Mouse (Mus musculus) heart, embryonic 11.5 days (tissue): ENCODE data around the gene Tnfaip8l1. TPM values are rescaled to one million over a fixed set of nuclear protein-coding genes. Genes with fewer than 3 reads are reported as not detected.

Experiments used
- ATAC-seq: fragments of 200-750 bp; cut with Nextera tagmentation; replicated peaks from 2 replicates; pipeline ENCODE4 v1.8.0; 2017; ENCODE audit warnings: moderate library complexity; ENCODE audit not compliant: insufficient number of reproducible peaks, low FRiP score, low TSS enrichment
- H3K27ac ChIP-seq: fragments of 300-500 bp; sonication (generic); 2 replicates; pipeline ENCODE4 v1.5.1; 2014; ENCODE audit warnings: mild to moderate bottlenecking, low read depth, low read length
- H3K27me3 ChIP-seq: fragments of 300-500 bp; sonication (generic); 2 replicates; pipeline ENCODE4 v1.6.1; 2014; ENCODE audit warnings: mild to moderate bottlenecking, low read length, mixed read lengths; ENCODE audit not compliant: control insufficient read depth, insufficient read depth
- H3K36me3 ChIP-seq: fragments of 300-500 bp; sonication (generic); 2 replicates; pipeline ENCODE4 v1.6.1; 2014; ENCODE audit warnings: mild to moderate bottlenecking, low read length, moderate library complexity, mixed read lengths; ENCODE audit not compliant: control insufficient read depth, insufficient read depth
- H3K4me1 ChIP-seq: fragments of 300-500 bp; sonication (generic); 2 replicates; pipeline ENCODE4 v1.6.1; 2014; ENCODE audit warnings: low read length; ENCODE audit not compliant: control insufficient read depth, insufficient read depth
- H3K4me2 ChIP-seq: fragments of 300-500 bp; sonication (generic); 2 replicates; pipeline ENCODE4 v1.6.1; 2014; ENCODE audit warnings: mild to moderate bottlenecking, moderate library complexity
- H3K4me3 ChIP-seq: fragments of 300-500 bp; sonication (generic); 2 replicates; pipeline ENCODE4 v1.5.1; 2014; ENCODE audit warnings: low read depth, low read length
- H3K9ac ChIP-seq: fragments of 300-500 bp; sonication (generic); 2 replicates; pipeline ENCODE4 v1.6.1; 2014; ENCODE audit warnings: mild to moderate bottlenecking, low read depth, low read length, moderate library complexity
- H3K9me3 ChIP-seq: fragments of 300-500 bp; sonication (generic); replicated peaks from 2 replicates; pipeline ENCODE4 v1.6.1; 2016; ENCODE audit warnings: low read length; ENCODE audit not compliant: control insufficient read depth
- WGBS: fragments of 180-500 bp; shearing (Covaris S2); extraction: QIAGEN DNeasy Blood & Tissue Kit; methylation state at CpG from one replicate; pipeline ENCODE4 v1.1.7; 2014; ENCODE audit not compliant: insufficient replicate concordance; 5-methylcytosine and 5-hydroxymethylcytosine counted together
- polyA plus RNA-seq: library from polyadenylated mRNA; unstranded; fragments of >200 nt; fragmentation: Nextera tagmentation; extraction: Ambion mirVana; gene quantifications from 2 replicates; pipeline ENCODE4 v1.2.1, GENCODE M21; 2014

Gene Tnfaip8l1
- polyA plus RNA-seq, 1 experiment from 2014 or later = 6.0 TPM

DNA sequence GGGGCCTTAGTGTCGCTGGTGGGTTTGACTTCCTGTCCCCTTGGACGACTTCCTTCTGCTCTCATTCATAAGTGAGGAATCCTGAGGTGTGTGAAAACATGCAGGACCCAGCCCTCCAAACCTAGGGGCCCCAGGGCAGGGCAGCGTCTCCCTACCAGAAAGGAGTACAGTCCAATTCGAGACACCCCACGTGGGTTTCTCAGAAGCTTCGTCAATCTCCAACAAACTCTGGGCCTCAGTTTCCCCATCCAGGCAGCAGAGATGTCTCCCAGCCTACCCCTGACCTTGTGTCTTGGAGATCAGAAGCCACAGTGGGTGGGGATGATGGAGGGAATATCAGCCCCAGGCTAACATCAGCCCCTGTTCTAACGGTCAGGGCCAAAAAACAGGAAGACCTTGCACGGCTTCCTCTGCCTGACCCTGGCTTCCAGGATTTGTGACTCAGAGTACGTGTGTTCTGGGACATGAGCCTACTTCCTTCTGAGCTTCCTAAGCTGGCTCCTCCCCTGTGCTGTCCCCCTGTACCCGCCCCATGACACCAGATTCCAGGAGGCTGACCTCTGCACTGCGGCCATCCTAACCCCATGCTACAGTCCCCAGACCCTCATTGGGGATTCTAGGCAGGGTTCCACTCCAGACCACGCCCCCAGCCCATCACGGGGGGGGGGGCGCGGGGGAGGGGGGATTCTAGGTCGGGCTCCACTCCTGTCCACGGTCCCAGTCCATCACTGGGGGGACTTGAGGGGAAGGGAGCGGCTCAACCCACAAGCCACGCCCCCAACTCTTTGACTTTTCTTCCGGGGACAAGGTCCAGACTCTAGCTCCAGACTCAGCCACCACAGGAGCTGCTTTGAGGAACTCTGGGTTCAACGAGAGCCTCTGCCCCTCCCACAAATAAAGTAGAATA, 28.6 kb upstream of the Tnfaip8l1 start:
- no peaks in the 10 kb centered on the region for H3K36me3 ChIP-seq
- H3K4me3 ChIP-seq = peak overlapping the region; percentile 6
- H3K27me3 ChIP-seq = peaks cover 21% of the 10 kb centered on the region
- peak; percentile 53; the same call in 1 of the 2 replicates for ATAC-seq
- no peak overlapping the region for H3K9ac ChIP-seq
- H3K27ac ChIP-seq = peak overlapping the region; percentile 24; the same call in 1 of the 2 replicates
- 0 out of 2 replicates have a peak, but pooled peaks cover 5% of the 10 kb centered on the region for H3K9me3 ChIP-seq
- H3K4me1 ChIP-seq = peaks cover 9% of the 10 kb centered on the region
- H3K4me2 ChIP-seq = peak overlapping the region; percentile 69
- WGBS = 15% methylated on average over 21 of the region's 21 CpGs

DNA sequence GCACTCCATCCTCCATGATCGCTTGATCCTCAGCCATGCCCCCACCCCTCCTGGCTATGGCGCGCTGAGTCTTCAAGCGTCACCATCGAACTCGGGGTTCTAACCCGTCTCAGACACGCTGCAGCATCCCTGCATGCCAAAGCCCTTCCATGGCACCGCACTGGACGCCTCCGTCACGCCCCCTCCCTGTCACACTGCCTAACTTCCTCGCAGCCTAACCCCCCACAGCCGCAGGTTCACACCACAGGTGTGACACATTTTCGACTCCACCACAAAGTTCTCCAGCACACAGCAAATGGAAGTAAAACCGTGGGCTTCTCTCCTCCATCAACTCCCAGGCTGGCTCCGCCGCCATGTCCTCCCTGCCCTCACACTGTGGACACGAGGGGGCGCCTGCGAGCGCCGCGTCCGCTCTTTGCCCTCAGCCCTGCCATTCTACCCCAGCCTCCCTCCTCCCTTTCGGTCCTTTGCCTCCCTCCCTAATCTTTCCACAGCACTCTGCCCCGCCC, 27.8 kb upstream of the Tnfaip8l1 start:
- WGBS = 2% methylated on average over 27 of the region's 27 CpGs
- H3K27ac ChIP-seq = no peak overlapping the region

DNA sequence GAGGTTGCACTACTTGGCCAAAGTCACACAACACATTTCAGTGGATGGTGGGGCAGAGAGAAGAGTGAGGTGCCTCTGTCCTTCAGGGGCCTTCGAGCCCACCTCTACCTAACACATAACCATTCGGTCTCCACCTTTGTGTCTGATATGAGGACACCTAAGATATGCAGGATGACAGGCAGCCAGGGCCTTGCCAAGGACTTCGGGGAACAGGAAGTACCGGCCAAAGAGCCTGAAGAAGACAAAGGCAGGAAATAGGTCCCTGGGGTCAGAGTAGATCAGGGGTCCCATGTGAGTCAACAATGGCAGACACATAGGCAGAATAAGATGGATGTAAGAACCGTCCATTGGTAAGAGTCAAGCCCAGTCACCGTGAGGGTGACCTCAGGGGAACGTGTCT, 25.7 kb upstream of the Tnfaip8l1 start:
- no peak for ATAC-seq
- Histone ChIP-seq H3K9me3 (no peaks in the 10 kb centered on the region), H3K27ac (no peak overlapping the region), H3K4me1 (peaks cover 18% of the 10 kb centered on the region), H3K9ac (no peak overlapping the region), H3K4me3 (no peak overlapping the region), H3K36me3 (no peaks in the 10 kb centered on the region), H3K4me2 (no peak overlapping the region), H3K27me3 (peaks cover 49% of the 10 kb centered on the region)
- 74% methylated on average over 7 of the region's 7 CpGs for WGBS

More for the DNA sequence above, 27.8 kb upstream of the Tnfaip8l1 start:
- H3K27me3 ChIP-seq = peaks cover 29% of the 10 kb centered on the region
- no peaks in the 10 kb centered on the region for H3K36me3 ChIP-seq
- peak overlapping the region; percentile 6 for H3K4me3 ChIP-seq
- H3K9ac ChIP-seq = 0 out of 2 replicates have a peak overlapping the region, but pooled peaks have one; percentile 2
- H3K4me2 ChIP-seq = peak overlapping the region; percentile 69
- H3K9me3 ChIP-seq = 0 out of 2 replicates have a peak, but pooled peaks cover 5% of the 10 kb centered on the region
- ATAC-seq = peak; percentile 25; the same call in 1 of the 2 replicates
- peaks cover 11% of the 10 kb centered on the region for H3K4me1 ChIP-seq

DNA sequence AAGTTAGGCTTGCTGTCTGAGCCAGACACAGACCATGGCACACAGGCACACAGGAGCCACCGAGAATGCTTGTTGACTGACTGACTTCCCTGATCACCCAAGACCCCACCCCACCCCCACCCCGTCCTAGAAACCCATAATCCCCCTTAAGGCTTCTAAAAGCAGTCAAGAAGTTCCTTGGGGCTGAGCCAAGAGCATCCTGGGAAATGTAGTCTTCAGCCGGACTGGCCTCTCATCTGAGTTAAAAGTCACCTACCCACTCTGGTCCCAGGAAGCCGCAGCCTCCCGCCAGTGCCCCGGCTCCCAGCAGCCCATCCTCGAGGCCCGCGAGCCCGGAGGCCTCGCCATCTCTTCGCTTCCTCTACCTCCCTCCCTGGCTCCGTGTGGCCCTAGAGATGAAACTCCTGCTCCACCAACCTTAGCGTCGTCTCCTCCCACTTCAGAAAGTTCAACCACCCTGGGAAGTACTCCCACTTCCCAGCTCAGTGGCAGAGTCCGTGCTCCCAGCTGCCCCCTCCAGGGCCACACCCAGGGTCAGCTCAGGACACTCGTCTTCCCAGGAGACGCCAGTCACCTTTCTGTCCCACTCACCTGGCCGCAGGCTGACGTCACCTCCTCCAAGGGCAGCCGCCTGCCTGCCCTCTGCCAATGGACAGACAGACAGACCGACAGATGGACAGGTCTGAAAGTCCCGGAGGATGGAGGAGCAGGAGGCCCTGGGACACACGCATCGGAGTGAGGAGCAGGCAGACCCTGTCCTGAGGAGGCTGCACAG, 24.3 kb upstream of the Tnfaip8l1 start:
- Histone ChIP-seq H3K27me3 (peaks cover 64% of the 10 kb centered on the region), H3K4me1 (peaks cover 26% of the 10 kb centered on the region), H3K9me3 (no peaks in the 10 kb centered on the region), H3K27ac (no peak overlapping the region), H3K4me2 (peak overlapping the region; percentile 27; the same call in 1 of the 2 replicates), H3K36me3 (no peaks in the 10 kb centered on the region), H3K9ac (0 out of 2 replicates have a peak overlapping the region, but pooled peaks have one; percentile 1), H3K4me3 (no peak overlapping the region)
- no peak for ATAC-seq
- WGBS = 15% methylated on average over 25 of the region's 25 CpGs

DNA sequence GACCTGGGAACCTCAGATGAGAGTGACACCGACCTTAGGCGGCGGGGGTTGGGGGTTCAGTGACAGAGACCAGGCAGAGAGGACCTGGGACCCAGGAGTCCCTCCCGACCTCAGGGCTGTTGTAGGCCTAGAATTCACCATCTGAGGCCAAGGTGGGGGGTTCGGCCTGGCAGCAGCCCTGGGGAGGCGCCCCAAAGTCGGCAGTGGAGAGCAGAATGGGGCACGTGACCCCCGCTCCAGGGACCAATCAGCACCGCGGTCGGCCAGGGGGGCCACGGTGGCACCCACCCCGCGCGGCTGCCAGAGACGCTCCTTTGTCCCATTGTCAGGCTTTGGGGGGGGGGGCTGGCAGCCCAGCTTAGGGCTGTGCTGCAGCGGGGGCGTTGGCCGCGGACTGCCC, 22.9 kb upstream of the Tnfaip8l1 start:
- H3K4me2 ChIP-seq = peak overlapping the region; percentile 98
- 8% methylated on average over 16 of the region's 21 CpGs for WGBS
- peak overlapping the region; percentile 67 for H3K4me3 ChIP-seq
- peaks cover 20% of the 10 kb centered on the region for H3K4me1 ChIP-seq
- ATAC-seq = no peak
- H3K9ac ChIP-seq = no peak overlapping the region
- no peak overlapping the region for H3K27ac ChIP-seq
- H3K27me3 ChIP-seq = peaks cover 77% of the 10 kb centered on the region
- H3K9me3 ChIP-seq = no peaks in the 10 kb centered on the region
- H3K36me3 ChIP-seq = no peaks in the 10 kb centered on the region

DNA sequence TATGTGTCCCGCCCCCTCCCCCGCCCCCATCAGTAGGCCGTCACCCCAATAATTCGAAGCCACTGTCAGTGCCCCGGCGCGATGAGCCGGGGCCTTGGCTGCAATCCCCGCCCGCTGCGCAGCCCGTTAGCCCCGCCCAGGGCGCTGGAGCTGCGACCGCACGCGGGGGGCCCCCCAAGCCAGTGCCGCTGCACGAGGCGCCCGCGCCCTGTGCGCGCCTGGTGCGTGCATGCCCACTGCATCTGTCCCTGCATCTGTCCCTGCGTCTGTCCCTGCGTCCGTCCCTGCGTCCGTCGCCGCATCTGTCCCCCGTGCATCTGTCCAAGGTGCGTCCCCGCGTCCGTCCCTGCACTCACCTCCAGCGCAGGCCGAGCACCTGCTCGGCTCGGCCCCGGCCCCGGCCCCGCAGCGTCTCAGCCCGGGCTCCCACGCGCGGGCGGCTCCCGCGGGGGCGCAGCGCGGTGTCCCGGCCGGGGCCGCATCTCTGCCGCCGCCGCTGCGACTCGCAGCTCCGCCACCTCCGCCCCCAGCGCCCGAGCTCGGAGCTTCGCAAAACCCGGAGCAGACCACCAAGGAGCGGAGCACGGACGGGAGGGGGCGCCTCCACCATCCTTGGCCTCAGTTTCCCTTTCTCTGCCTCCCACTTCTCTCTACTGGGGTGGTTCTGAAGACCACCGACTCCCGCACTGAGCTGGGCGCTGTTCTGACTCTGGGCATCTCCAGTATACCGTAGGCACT, 22.2 kb upstream of the Tnfaip8l1 start, which contains the start of gene Sema6b:
Gene Sema6b, minus strand, starts transcription at position 486 of the 738 bp plus-strand sequence.
- 2% methylated on average over 76 of the region's 79 CpGs for WGBS
- no peak within 1 kb of the TSS for H3K27ac ChIP-seq
- no peaks in the 10 kb centered on the region for H3K9me3 ChIP-seq
- H3K9ac ChIP-seq = peak within 1 kb of the TSS; percentile 50
- ATAC-seq = no peak
- H3K27me3 ChIP-seq = peaks cover 82% of the 10 kb centered on the region
- peaks cover 17% of the 10 kb centered on the region for H3K4me1 ChIP-seq
- H3K4me3 ChIP-seq = peak within 1 kb of the TSS; percentile 67
- H3K4me2 ChIP-seq = peak within 1 kb of the TSS; percentile 98
- H3K36me3 ChIP-seq = no peaks in the 10 kb centered on the region

DNA sequence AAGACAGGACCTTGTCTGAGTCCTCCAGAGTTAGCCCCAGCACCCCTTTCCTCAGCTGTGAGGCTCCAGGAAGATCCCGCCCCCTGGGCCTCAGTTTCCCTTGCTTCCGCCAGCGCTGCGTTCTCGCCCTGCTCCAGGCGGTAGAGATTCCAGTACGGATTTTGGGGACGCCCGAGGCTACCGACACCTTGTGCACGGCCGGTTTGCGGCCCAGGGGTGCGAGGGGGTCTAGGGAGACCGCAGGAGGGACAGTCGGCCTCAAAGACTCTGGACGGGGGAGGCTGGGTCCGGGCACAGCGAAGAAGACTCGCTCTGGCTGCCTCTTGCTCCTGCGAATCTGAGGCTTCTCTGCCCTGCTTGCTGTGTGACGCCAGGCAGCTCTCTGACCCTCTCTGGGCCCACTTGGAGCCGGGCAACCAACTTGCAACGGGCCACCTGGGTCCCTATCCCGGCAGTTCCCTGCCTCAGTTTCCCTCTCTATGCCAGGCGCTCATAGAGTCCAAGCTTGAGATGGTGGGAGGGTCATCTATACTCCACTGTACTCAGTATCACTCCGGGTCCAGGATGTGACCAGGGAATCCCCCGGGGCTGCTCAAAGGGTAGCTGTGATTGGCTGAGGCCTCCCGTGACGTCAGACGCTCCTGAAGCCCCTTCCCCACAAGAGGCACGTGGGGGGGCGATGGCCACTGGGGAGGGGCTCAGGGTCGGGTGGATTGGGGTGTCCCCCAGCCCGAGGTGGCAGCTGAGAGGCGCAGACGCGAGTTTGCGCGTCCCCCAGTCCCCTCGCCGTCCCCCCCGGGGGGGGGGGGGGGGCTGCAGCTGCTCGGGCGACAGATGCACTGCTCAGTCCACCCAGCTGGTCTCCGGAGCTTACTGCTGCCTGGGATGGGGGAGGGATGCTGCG, 20.3 kb upstream of the Tnfaip8l1 start:
- WGBS = under 1% methylated on average over 47 of the region's 47 CpGs
- Histone ChIP-seq H3K27me3 (peaks cover 94% of the 10 kb centered on the region), H3K9me3 (no peaks in the 10 kb centered on the region), H3K4me2 (peak overlapping the region; percentile 66), H3K4me1 (peaks cover 17% of the 10 kb centered on the region), H3K36me3 (no peaks in the 10 kb centered on the region), H3K27ac (no peak overlapping the region), H3K4me3 (peak overlapping the region; percentile 36), H3K9ac (0 out of 2 replicates have a peak overlapping the region, but pooled peaks have one; percentile 17)
- no peak for ATAC-seq
